Mouse (Mus musculus) macrophage (primary cell): Measurements from ENCODE around the gene Pagr1b. TPM values are rescaled to one million over a fixed set of nuclear protein-coding genes. Genes with fewer than 3 reads are reported as not detected.

Experiments used
- H3K27ac ChIP-seq: fragments of 350-480 bp; formaldehyde crosslinking; 2 replicates; pipeline ENCODE4 v1.9.0; 2021
- H3K36me3 ChIP-seq: fragments of 350-480 bp; formaldehyde crosslinking; 2 replicates; pipeline ENCODE4 v1.9.0; 2021; ENCODE audit errors: inconsistent target
- H3K4me3 ChIP-seq: fragments of 350-480 bp; formaldehyde crosslinking; 2 replicates; pipeline ENCODE4 v1.9.0; 2021; ENCODE audit errors: inconsistent target
- H3K79me2 ChIP-seq: fragments of 350-480 bp; formaldehyde crosslinking; 2 replicates; pipeline ENCODE4 v1.9.0; 2021; ENCODE audit errors: inconsistent target
- WGBS: methylation state at CpG from one replicate; pipeline ENCODE4 v1.1.7; 2026; ENCODE audit warnings: inconsistent platforms; ENCODE audit not compliant: missing documents; 5-methylcytosine and 5-hydroxymethylcytosine counted together
- polyA plus RNA-seq: library from polyadenylated mRNA; stranded (reverse); fragments of 250-400 nt; gene quantifications from 3 replicates; pipeline ENCODE4 v1.2.4, GENCODE M21; 2018; ENCODE audit warnings: inconsistent platforms

The Pagr1b gene
- polyA plus RNA-seq, 1 experiment from 2014 or later = 5.2 TPM

GRCm38 (mm10) chr7:126996449-126996848, 19.8 kb downstream of the Pagr1b start:
- no peak overlapping the region for H3K4me3 ChIP-seq
- H3K36me3 ChIP-seq = peaks cover 91% of the 10 kb centered on the region
- no peaks in the 10 kb centered on the region for H3K79me2 ChIP-seq
- H3K27ac ChIP-seq = no peak overlapping the region
- 89% methylated on average over 4 of the region's 4 CpGs for WGBS

- Histone ChIP-seq H3K27ac (no peak overlapping the region), H3K36me3 (peaks cover 69% of the 10 kb centered on the region), H3K79me2 (no peaks in the 10 kb centered on the region), H3K4me3 (no peak overlapping the region)
- WGBS = 86% methylated on average over 8 of the region's 8 CpGs
Observed at GRCm38 (mm10) chr7:126988816-126989215, 27.5 kb downstream of the Pagr1b start.

- Histone ChIP-seq H3K4me3 (no peak overlapping the region), H3K36me3 (peaks cover 48% of the 10 kb centered on the region), H3K27ac (no peak overlapping the region), H3K79me2 (no peaks in the 10 kb centered on the region)
- WGBS = 76% methylated on average over 7 of the region's 9 CpGs
Observed at GRCm38 (mm10) chr7:126986319-126986718, 30.0 kb downstream of the Pagr1b start.

- H3K4me3 ChIP-seq = no peak overlapping the region
- H3K79me2 ChIP-seq = no peaks in the 10 kb centered on the region
- WGBS = 90% methylated on average over 10 of the region's 10 CpGs
- no peak overlapping the region for H3K27ac ChIP-seq
- H3K36me3 ChIP-seq = peaks cover 45% of the 10 kb centered on the region
Observed at GRCm38 (mm10) chr7:126984667-126985444, 31.4 kb downstream of the Pagr1b start.

GRCm38 (mm10) chr7:126983113-126983512, 33.2 kb downstream of the Pagr1b start:
- Histone ChIP-seq H3K27ac (no peak overlapping the region), H3K4me3 (no peak overlapping the region), H3K36me3 (peaks cover 43% of the 10 kb centered on the region), H3K79me2 (peaks cover 3% of the 10 kb centered on the region; the same call in 1 of the 2 replicates)
- WGBS = 92% methylated on average over 7 of the region's 7 CpGs

- Histone ChIP-seq H3K4me3 (no peak overlapping the region), H3K79me2 (peaks cover 14% of the 10 kb centered on the region), H3K36me3 (peaks cover 36% of the 10 kb centered on the region), H3K27ac (no peak overlapping the region)
- 93% methylated on average over 3 of the region's 4 CpGs for WGBS
Observed at GRCm38 (mm10) chr7:126982054-126982453, 34.2 kb downstream of the Pagr1b start.

GRCm38 (mm10) chr7:126981601-126982000, 34.7 kb downstream of the Pagr1b start:
- H3K79me2 ChIP-seq = peaks cover 18% of the 10 kb centered on the region
- WGBS = 95% methylated on average over 2 of the region's 2 CpGs

GRCm38 (mm10) chr7:126978841-126979240, 37.4 kb downstream of the Pagr1b start:
- peaks cover 21% of the 10 kb centered on the region for H3K79me2 ChIP-seq
- H3K36me3 ChIP-seq = peaks cover 23% of the 10 kb centered on the region
- 79% methylated on average over 6 of the region's 6 CpGs for WGBS
- H3K4me3 ChIP-seq = no peak overlapping the region
- H3K27ac ChIP-seq = no peak overlapping the region

More at GRCm38 (mm10) chr7:126981601-126982000, 34.7 kb downstream of the Pagr1b start:
- H3K27ac ChIP-seq = no peak overlapping the region
- H3K36me3 ChIP-seq = peaks cover 31% of the 10 kb centered on the region
- no peak overlapping the region for H3K4me3 ChIP-seq

- 9% methylated on average over 11 of the region's 14 CpGs for WGBS
- H3K79me2 ChIP-seq = peaks cover 21% of the 10 kb centered on the region
- peak overlapping the region; percentile 95 for H3K4me3 ChIP-seq
- peaks cover 23% of the 10 kb centered on the region for H3K36me3 ChIP-seq
- H3K27ac ChIP-seq = peak overlapping the region; percentile 99
Observed at GRCm38 (mm10) chr7:126976878-126977459, 39.3 kb downstream of the Pagr1b start.

- Histone ChIP-seq H3K4me3 (peak within 1 kb of the TSS; percentile 95), H3K79me2 (peaks cover 21% of the 10 kb centered on the region), H3K36me3 (peaks cover 23% of the 10 kb centered on the region), H3K27ac (peak within 1 kb of the TSS; percentile 99)
- under 1% methylated on average over 51 of the region's 55 CpGs for WGBS
Observed at GRCm38 (mm10) chr7:126975950-126976866, 40.1 kb downstream of the Pagr1b start, which contains the start of gene Cdiptos. Cdiptos (minus strand) TSS chr7:126976098.

GRCm38 (mm10) chr7:126975893-126975949, 40.6 kb downstream of the Pagr1b start, which contains the start of gene Cdipt:
Cdipt (plus strand) TSS chr7:126975914.
- Histone ChIP-seq H3K27ac (peak within 1 kb of the TSS; percentile 99), H3K79me2 (peaks cover 21% of the 10 kb centered on the region), H3K4me3 (peak within 1 kb of the TSS; percentile 95), H3K36me3 (peaks cover 23% of the 10 kb centered on the region)
- WGBS = no CpG with 5 or more reads among the region's 1 CpGs

GRCm38 (mm10) chr7:126975493-126975892, 40.8 kb downstream of the Pagr1b start:
- peak overlapping the region; percentile 95 for H3K4me3 ChIP-seq
- 2% methylated on average over 8 of the region's 8 CpGs for WGBS
- peak overlapping the region; percentile 99 for H3K27ac ChIP-seq
- peaks cover 23% of the 10 kb centered on the region for H3K36me3 ChIP-seq
- peaks cover 21% of the 10 kb centered on the region for H3K79me2 ChIP-seq

GRCm38 (mm10) chr7:126967361-126967760, 48.9 kb downstream of the Pagr1b start:
- Histone ChIP-seq H3K27ac (no peak overlapping the region), H3K79me2 (no peaks in the 10 kb centered on the region), H3K4me3 (no peak overlapping the region), H3K36me3 (no peaks in the 10 kb centered on the region)
- 98% methylated on average over 4 of the region's 6 CpGs for whole genome bisulfite sequencing

GRCm38 (mm10) chr7:126965568-126965967, 50.7 kb downstream of the Pagr1b start:
- Histone ChIP-seq H3K4me3 (no peak overlapping the region), H3K27ac (no peak overlapping the region), H3K79me2 (no peaks in the 10 kb centered on the region), H3K36me3 (no peaks in the 10 kb centered on the region)
- 63% methylated on average over 3 of the region's 3 CpGs for WGBS
